Mouse (Mus musculus): ENCODE data around the gene Jmjd8. TPM values are rescaled to one million over a fixed set of nuclear protein-coding genes. Genes with fewer than 3 reads are reported as not detected.

Jmjd8 gene
- polyA plus RNA-seq, 1 experiment from 2014 or later: 67.0 TPM

DNA sequence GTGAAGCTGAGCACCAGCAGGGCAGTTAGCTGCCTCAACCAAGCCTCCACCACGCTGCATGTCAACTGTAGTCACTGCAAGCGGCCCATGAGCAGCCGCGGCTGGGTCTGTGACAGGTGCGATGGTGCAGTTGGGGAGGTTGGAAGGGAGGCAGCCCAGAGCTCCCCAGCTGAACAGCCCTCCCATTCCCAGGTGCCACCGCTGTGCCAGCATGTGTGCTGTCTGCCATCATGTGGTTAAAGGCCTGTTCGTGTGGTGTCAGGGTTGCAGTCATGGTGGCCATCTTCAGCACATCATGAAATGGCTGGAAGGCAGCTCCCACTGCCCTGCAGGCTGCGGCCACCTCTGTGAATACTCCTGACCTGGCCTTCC, 458 bp upstream of the Jmjd8 start:
- peak; percentile 0; the same call in 1 of the 2 replicates for ATAC-seq (replicated peaks)
- no peaks in the 10 kb centered on the region for H3K9me3 ChIP-seq
- peaks cover 32% of the 10 kb centered on the region for H3K36me3 ChIP-seq
- peak overlapping the region; percentile 79 for H3K4me2 ChIP-seq (replicated peaks)
- H3K9ac ChIP-seq (replicated peaks): 0 out of 2 replicates have a peak overlapping the region, but pooled peaks have one; percentile 75
- H3K27ac ChIP-seq (replicated peaks): peak overlapping the region; percentile 93
- H3K4me1 ChIP-seq: peaks cover 75% of the 10 kb centered on the region
- H3K27me3 ChIP-seq: no peaks in the 10 kb centered on the region
- peak overlapping the region; percentile 60 for H3K4me3 ChIP-seq
- 82% methylated on average over 8 of the region's 8 CpGs for WGBS

DNA sequence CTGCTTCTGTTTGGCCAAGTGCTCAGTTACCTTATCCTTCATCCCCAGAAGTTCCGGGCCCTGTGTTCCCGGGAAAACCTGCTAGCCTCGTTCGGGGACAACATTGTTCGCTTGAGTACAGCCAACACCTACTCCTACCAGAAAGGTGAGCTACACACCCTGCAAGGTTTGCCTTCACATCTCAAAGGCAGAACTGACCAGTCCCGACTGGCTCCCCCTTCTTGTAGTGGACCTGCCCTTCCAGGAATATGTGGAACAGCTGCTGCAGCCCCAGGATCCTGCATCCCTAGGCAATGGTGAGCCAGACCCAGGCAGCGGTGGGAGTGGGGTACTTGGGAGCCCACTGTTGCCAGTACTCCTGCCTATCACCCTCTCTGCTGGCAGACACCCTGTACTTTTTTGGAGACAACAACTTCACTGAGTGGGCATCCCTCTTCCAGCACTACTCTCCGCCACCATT, 921 bp downstream of the Jmjd8 start:
- peak overlapping the region; percentile 79 for H3K4me2 ChIP-seq (replicated peaks)
- peak overlapping the region; percentile 93 for H3K27ac ChIP-seq (replicated peaks)
- H3K36me3 ChIP-seq: peaks cover 32% of the 10 kb centered on the region
- no peak for ATAC-seq (replicated peaks)
- H3K9ac ChIP-seq (replicated peaks): peak overlapping the region; percentile 75
- H3K4me1 ChIP-seq: peaks cover 79% of the 10 kb centered on the region
- H3K27me3 ChIP-seq: no peaks in the 10 kb centered on the region
- WGBS: 47% methylated on average over 8 of the region's 8 CpGs
- peak overlapping the region; percentile 60 for H3K4me3 ChIP-seq
- no peaks in the 10 kb centered on the region for H3K9me3 ChIP-seq

DNA sequence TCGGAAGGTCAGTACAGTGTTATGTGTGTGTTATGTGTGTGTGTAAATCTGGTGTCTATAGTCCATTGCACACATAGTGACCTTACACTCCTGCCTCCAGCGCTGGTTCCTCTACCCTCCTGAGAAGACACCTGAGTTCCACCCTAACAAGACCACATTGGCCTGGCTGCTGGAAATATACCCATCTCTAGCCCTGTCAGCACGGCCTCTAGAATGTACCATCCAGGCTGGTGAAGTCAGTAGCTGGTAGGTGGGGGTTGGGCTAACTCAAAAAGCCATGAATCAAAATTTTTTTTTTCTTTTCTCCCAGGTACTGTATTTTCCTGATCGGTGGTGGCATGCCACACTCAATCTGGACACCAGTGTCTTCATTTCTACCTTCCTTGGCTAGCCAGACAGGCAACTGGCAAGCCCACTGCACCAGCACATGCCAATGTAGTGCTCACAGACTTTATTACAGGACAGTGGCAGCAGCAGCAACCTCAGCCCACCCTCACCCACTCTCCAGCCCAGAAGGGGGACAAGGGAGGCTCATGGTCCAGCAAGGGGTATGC, 1.6 kb downstream of the Jmjd8 start:
- H3K9ac ChIP-seq (replicated peaks): no peak overlapping the region
- no peaks in the 10 kb centered on the region for H3K9me3 ChIP-seq
- peaks cover 79% of the 10 kb centered on the region for H3K4me1 ChIP-seq

DNA sequence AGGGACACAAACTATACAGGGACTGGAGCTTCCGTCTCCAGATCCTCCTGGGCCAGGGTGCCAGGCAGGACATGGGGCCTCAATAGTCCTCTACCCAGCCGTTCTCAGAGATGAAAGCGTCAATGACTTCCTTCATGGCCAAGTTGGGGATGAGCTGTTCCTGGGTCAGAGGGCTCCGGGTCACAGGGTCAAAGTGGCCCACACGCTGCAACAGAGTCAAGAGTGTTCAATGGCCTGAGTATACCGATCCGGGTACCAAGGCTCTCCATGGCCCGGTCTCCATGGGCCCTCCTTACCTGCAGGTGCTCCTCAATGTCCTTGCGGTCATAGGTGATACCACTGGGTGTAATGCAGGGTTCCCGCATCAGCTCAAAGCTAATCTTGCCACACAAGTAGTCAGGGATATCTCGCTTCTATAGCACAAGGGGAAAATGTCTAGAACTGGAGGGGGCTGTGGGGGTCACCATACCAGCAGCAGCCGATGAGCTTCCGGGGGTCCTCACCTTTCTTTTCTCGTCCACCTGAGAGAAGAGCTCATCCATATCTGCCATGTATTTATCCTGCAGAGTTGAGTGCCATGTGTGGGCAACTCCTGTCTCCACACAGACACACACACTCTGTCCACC, 2.3 kb downstream of the Jmjd8 start:
- ATAC-seq (replicated peaks): no peak
- peak overlapping the region; percentile 55 for H3K4me3 ChIP-seq
- peak overlapping the region; percentile 87 for H3K4me2 ChIP-seq (replicated peaks)
- no peak overlapping the region for H3K27ac ChIP-seq (replicated peaks)
- peaks cover 81% of the 10 kb centered on the region for H3K4me1 ChIP-seq
- H3K9me3 ChIP-seq: no peaks in the 10 kb centered on the region
- 0 out of 2 replicates have a peak overlapping the region, but pooled peaks have one; percentile 68 for H3K9ac ChIP-seq (replicated peaks)
- H3K36me3 ChIP-seq: peaks cover 32% of the 10 kb centered on the region
- WGBS: 85% methylated on average over 14 of the region's 14 CpGs
- no peaks in the 10 kb centered on the region for H3K27me3 ChIP-seq

More for the DNA sequence above, 1.6 kb downstream of the Jmjd8 start:
- H3K27ac ChIP-seq (replicated peaks): no peak overlapping the region
- peaks cover 32% of the 10 kb centered on the region for H3K36me3 ChIP-seq
- H3K4me2 ChIP-seq (replicated peaks): peak overlapping the region; percentile 79
- ATAC-seq (replicated peaks): no peak
- H3K4me3 ChIP-seq: peak overlapping the region; percentile 60
- H3K27me3 ChIP-seq: no peaks in the 10 kb centered on the region
- WGBS: 83% methylated on average over 4 of the region's 4 CpGs

DNA sequence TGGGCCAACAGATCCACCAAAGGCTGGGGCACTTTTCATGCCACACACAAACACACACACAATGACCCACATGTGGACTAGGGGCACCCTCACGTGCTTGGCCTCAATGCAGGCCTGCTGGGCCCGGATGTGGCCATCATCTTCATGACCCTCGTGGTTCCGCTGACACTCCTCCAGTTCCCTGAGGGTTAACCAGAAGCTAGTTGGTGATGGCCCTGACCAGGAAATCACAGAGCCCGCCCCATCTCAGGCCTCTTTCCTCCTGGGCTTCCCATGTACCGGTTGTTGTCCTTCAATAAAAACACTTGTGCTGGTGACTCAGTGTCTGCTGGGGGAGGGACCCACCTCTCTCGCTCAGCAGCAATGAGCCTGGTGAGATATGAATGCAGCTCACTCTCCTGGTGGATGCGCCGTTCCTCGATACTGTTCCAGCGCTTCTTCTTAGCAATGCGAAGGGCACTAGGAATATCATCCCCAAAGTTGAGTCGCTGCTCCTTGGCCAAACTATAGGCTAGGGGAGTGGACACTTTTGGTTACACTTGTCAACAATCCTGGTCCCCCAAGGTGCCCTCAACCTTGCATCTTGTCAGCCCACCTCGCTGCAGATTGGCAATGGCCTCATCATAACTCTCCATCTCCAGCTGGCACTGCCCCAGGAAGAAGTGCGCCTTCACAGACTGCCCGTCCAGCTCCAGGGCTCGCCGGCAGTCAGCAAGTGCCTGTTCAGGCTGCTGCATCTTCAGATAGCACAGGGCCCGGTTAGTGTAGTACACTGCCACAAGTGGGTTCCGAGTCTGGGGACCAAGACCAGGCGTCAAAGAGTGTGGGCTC, 3.0 kb downstream of the Jmjd8 start:
- no peak for ATAC-seq (replicated peaks)
- Histone ChIP-seq H3K4me1 (peaks cover 83% of the 10 kb centered on the region), H3K4me2 (replicated peaks) (peak overlapping the region; percentile 87), H3K9ac (replicated peaks) (peak overlapping the region; percentile 68), H3K4me3 (peak overlapping the region; percentile 55), H3K36me3 (peaks cover 27% of the 10 kb centered on the region), H3K27me3 (no peaks in the 10 kb centered on the region), H3K27ac (replicated peaks) (peak overlapping the region; percentile 93), H3K9me3 (no peaks in the 10 kb centered on the region)
- 59% methylated on average over 21 of the region's 21 CpGs for WGBS

DNA sequence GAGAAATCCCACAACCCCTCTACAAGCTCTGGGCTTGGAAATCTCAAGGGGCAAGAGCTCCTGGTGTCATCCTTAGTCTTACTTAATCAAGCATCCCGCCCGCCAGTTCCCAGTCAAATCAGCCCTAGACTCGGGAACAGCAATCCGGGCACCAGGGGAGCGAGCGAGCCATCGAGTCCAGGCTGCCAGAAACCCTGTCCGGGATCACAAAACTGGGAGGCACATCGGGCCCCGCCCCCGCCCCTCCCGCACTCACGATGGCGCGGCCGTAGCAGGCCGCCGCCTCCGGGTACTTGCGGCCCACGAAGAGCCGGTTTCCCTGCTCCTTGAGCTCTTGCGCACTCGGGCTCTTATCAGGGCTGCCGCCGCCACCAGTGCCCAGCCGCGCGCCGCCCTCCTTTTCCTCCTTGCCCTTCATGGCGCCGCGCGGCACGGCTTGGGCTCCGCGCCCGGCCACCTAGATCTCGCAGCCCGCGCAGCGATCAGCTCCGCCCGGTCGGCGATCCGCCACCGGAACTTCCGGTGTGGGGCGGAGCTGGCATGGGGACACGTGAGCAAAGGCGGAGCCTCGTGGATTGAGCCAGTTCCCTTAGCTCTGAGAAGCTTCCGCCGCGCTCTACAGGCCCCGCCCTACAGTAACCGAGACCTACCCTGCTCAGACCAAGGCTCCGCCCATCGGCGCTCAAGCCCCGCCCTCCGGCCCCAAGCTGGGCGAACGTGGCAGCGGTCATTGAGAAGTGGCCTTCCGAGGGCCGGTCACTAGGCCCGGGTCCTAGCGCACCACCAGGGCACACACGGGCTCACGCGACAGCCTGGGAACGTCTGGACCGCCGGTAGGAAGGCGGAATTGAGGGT, 4.0 kb downstream of the Jmjd8 start:
- peaks cover 84% of the 10 kb centered on the region for H3K4me1 ChIP-seq

DNA sequence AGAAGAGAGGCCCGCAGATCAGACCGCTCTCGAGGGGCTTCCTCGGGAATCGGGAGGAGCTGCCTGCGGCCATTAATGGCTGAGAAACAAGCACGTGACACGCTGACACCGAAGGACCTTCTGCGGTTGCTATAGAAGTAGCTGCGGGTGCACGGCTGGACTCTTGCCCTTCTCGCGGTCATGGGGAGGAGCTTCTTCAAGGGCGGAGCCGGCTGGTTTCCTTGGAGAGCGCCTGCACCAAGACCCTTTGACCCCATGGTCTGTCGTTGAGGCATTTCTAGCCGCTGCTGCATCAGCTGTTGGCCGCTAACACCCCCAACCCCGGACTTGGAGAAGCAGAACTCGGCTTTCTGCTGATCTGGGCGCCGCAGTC, 4.6 kb downstream of the Jmjd8 start, which contains the start of gene Stub1:
Stub1 (minus strand) TSS at position 114 of the 373 bp plus-strand sequence.
- no peak; the same call in 1 of the 2 replicates for ATAC-seq (replicated peaks)

More for the DNA sequence above, 4.0 kb downstream of the Jmjd8 start:
- 0% methylated on average over 75 of the region's 77 CpGs for WGBS
- ATAC-seq (replicated peaks): peak; percentile 90
- H3K27ac ChIP-seq (replicated peaks): peak overlapping the region; percentile 93
- H3K27me3 ChIP-seq: no peaks in the 10 kb centered on the region
- H3K9me3 ChIP-seq: no peaks in the 10 kb centered on the region
- peak overlapping the region; percentile 55 for H3K4me3 ChIP-seq
- peaks cover 22% of the 10 kb centered on the region for H3K36me3 ChIP-seq
- peak overlapping the region; percentile 87 for H3K4me2 ChIP-seq (replicated peaks)
- peak overlapping the region; percentile 68 for H3K9ac ChIP-seq (replicated peaks)

DNA sequence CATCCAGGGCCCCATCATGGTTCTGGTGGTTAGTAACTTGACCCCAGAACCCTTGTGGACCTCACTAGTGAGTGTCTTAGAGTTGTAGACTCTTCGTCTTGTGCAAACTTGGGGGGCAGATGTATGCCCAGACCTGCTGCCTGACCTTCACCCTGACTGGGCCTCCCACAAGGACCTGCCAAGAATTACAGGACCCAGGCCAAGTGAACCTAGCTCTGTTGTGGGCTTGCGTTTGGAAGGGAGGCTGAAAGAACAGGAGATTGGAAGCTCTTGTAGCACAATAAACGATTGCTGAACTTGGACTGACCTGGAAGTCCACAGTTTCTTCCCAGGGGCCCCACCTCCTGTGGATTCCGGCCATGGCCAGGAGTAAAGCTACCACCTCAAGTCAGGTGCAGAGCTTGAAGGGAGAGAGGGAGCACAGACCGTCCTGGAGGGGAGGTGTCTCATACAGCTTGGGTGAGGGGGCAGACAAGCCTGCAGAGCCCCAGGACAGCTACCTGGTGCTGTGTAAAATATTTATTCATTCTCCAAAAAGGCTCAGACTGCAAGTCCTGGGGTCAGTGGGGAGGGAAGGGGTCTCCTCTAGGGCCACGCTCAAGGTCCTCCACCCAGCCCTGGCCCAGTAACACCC, 5.4 kb downstream of the Jmjd8 start:
- 53% methylated on average over 6 of the region's 6 CpGs for WGBS
- H3K4me3 ChIP-seq: peak overlapping the region; percentile 55

More for the DNA sequence above, 4.6 kb downstream of the Jmjd8 start, which contains the start of gene Stub1:
- Histone ChIP-seq H3K27me3 (no peaks in the 10 kb centered on the region), H3K9me3 (no peaks in the 10 kb centered on the region), H3K27ac (replicated peaks) (peak within 1 kb of the TSS; percentile 93), H3K36me3 (peaks cover 20% of the 10 kb centered on the region), H3K4me2 (replicated peaks) (peak within 1 kb of the TSS; percentile 87), H3K4me3 (peak within 1 kb of the TSS; percentile 55), H3K4me1 (peaks cover 84% of the 10 kb centered on the region), H3K9ac (replicated peaks) (peak within 1 kb of the TSS; percentile 68)
- under 1% methylated on average over 24 of the region's 24 CpGs for WGBS

DNA sequence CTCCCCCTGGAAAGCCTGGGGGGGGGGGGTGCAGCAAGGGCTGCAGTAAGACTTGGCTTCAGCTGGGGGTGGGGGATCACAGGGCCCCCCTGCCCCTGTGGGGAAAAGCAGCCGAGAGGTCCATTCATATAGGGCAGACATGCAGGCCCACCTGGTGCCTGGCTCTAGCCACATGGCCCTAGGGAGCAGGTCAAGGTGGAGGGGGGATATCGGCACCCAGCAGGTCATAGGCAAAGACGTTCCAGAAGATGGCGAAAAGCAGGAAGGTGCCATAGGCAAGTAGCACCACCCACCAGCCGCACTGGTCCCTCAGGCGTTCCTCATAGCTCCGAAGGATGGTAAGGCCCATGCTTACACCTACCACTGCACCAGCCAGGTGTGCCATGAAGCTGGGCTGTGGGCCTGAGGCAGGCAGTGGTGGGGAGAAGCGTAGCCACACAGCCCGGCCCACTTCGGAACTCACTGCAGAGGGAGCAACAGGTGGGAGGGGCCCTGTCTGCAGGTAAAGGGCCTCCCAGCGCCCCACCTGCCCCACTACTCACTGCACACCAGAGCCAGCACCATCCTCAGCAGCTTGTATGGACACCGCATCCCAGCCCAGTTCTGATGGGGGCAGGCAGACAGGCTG, 6.0 kb downstream of the Jmjd8 start:
- no peaks in the 10 kb centered on the region for H3K9me3 ChIP-seq
- H3K4me3 ChIP-seq: peak overlapping the region; percentile 55
- peaks cover 31% of the 10 kb centered on the region for H3K36me3 ChIP-seq
- H3K27me3 ChIP-seq: no peaks in the 10 kb centered on the region
- no peak overlapping the region for H3K27ac ChIP-seq (replicated peaks)
- no peak for ATAC-seq (replicated peaks)
- H3K4me2 ChIP-seq (replicated peaks): peak overlapping the region; percentile 87
- H3K4me1 ChIP-seq: peaks cover 78% of the 10 kb centered on the region
- 88% methylated on average over 12 of the region's 12 CpGs for WGBS
- H3K9ac ChIP-seq (replicated peaks): peak overlapping the region; percentile 68; the same call in 1 of the 2 replicates

More for the DNA sequence above, 5.4 kb downstream of the Jmjd8 start:
- Histone ChIP-seq H3K4me1 (peaks cover 81% of the 10 kb centered on the region), H3K9ac (replicated peaks) (peak overlapping the region; percentile 68), H3K27me3 (no peaks in the 10 kb centered on the region), H3K27ac (replicated peaks) (peak overlapping the region; percentile 93), H3K36me3 (peaks cover 25% of the 10 kb centered on the region), H3K9me3 (no peaks in the 10 kb centered on the region), H3K4me2 (replicated peaks) (peak overlapping the region; percentile 87)
- no peak for ATAC-seq (replicated peaks)

DNA sequence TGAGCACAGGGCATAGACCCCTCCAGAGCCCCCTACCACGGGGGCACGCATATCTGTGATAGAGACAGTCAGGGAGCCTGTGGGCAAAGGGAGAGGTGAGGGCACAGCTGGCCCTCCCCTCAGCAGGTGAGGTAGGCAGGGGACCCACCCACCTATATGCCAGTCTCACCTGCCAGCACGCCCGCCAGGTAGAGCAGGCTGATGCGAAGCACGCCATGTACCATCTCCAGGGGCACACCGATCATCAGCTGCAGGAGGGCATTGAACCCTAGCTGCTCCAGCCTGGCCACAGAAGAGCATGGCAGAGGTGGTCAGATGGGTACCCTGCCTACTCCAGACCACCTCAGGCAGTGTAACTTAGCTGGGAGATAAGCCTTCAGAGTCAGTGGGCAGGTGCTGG, 6.6 kb downstream of the Jmjd8 start:
- Histone ChIP-seq H3K27ac (replicated peaks) (no peak overlapping the region), H3K4me1 (peaks cover 72% of the 10 kb centered on the region), H3K27me3 (no peaks in the 10 kb centered on the region), H3K36me3 (peaks cover 30% of the 10 kb centered on the region), H3K9ac (replicated peaks) (no peak overlapping the region), H3K4me2 (replicated peaks) (no peak overlapping the region), H3K9me3 (no peaks in the 10 kb centered on the region), H3K4me3 (peak overlapping the region; percentile 55; the same call in 1 of the 2 replicates)
- no peak for ATAC-seq (replicated peaks)
- WGBS: 95% methylated on average over 7 of the region's 7 CpGs

Data from forebrain, embryonic 15.5 days (tissue).